Mouse (Mus musculus): ENCODE measurements around the gene Hand2. TPM values are rescaled to one million over a fixed set of nuclear protein-coding genes. Genes with fewer than 3 reads are reported as not detected.

The Hand2 gene
- polyA plus RNA-seq, 1 experiment from 2014 or later = 5.1 TPM

GRCm38 (mm10) chr8:57362881-57363280 is 42.1 kb downstream of the Hand2 start:
- 48% methylated on average over 2 of the region's 2 CpGs for WGBS
- H3K4me3 ChIP-seq (ENCODE audit: low read length) = no peak overlapping the region

GRCm38 (mm10) chr8:57374044-57374443 is 53.3 kb downstream of the Hand2 start:
- H3K27me3 ChIP-seq (replicated peaks; ENCODE audit: control insufficient read depth, insufficient read depth, low read length) = no peaks in the 10 kb centered on the region

More at GRCm38 (mm10) chr8:57362881-57363280, 42.1 kb downstream of the Hand2 start:
- Histone ChIP-seq H3K36me3 (ENCODE audit: control insufficient read depth, insufficient read depth, low read length) (no peaks in the 10 kb centered on the region), H3K4me2 (ENCODE audit: low read depth, low read length) (no peak overlapping the region), H3K4me1 (ENCODE audit: control insufficient read depth, insufficient read depth, low read length) (no peaks in the 10 kb centered on the region), H3K27me3 (replicated peaks; ENCODE audit: control insufficient read depth, insufficient read depth, low read length) (no peaks in the 10 kb centered on the region), H3K9me3 (ENCODE audit: control insufficient read depth, low read length) (0 out of 2 replicates have a peak, but pooled peaks cover 2% of the 10 kb centered on the region), H3K9ac (ENCODE audit: low read depth, low read length) (no peak overlapping the region), H3K27ac (ENCODE audit: low read length) (no peak overlapping the region)
- ATAC-seq = no peak

More at GRCm38 (mm10) chr8:57374044-57374443, 53.3 kb downstream of the Hand2 start:
- no peak overlapping the region for H3K4me3 ChIP-seq (ENCODE audit: low read length)
- no peak overlapping the region for H3K9ac ChIP-seq (ENCODE audit: low read depth, low read length)
- WGBS = 86% methylated on average over 2 of the region's 2 CpGs
- H3K4me1 ChIP-seq (ENCODE audit: control insufficient read depth, insufficient read depth, low read length) = no peaks in the 10 kb centered on the region
- no peaks in the 10 kb centered on the region for H3K9me3 ChIP-seq (ENCODE audit: control insufficient read depth, low read length)
- no peak overlapping the region for H3K4me2 ChIP-seq (ENCODE audit: low read depth, low read length)
- no peak overlapping the region for H3K27ac ChIP-seq (ENCODE audit: low read length)
- no peak for ATAC-seq
- H3K36me3 ChIP-seq (ENCODE audit: control insufficient read depth, insufficient read depth, low read length) = no peaks in the 10 kb centered on the region

Other genes starting within 250 kb of the Hand2 start
- 0.27 TPM in 1 of 2 replicates, not detected in the other for gene Scrg1, start 134.9 kb downstream of the Hand2 start, polyA plus RNA-seq (2015; fragmentation: Nextera tagmentation; extraction: Ambion mirVana)
- gene Sap30, start 166.9 kb downstream of the Hand2 start, polyA plus RNA-seq (2015; fragmentation: Nextera tagmentation; extraction: Ambion mirVana) = 20.6 and 21.7 TPM in 2 replicates
- gene Hmgb2, start 190.9 kb downstream of the Hand2 start, polyA plus RNA-seq (2015; fragmentation: Nextera tagmentation; extraction: Ambion mirVana) = 252 and 287 TPM in 2 replicates

Measured in intestine, embryonic 16.5 days (tissue).